ENCODE assay signal across 32 mouse cellular contexts in genomic region chr12:58056368-58056860, GRCm38 (mm10).
DNase-seq lines count a peak whose midpoint lies in the region; ATAC-seq and TF ChIP-seq lines count a peak whose summit lies in the region.
"Had no signal": no experiment of that assay in that cellular context is flagged by ENCODE, and none has a peak within 500 bp of the region (broad histone marks: within the 10 kb centered on the region; RNA-seq: fewer than 3 reads in every experiment).

No protein-coding gene starts in this region.

- TF ChIP-seq RAD21 in CH12.LX (IDR thresholded peaks at IDR 0.05; ENCODE audit: low read depth, low read length): no peak

- H3K79me2 ChIP-seq in CH12.LX (replicated peaks; ENCODE audit: control insufficient read depth, extremely low read depth, insufficient read depth, poor library complexity, severe bottlenecking): no peaks in the 10 kb centered on the region

- no peak for TF ChIP-seq CTCF in layer of hippocampus, adult 2 months (conservative IDR thresholded peaks at IDR 0.05)
- no peak for TF ChIP-seq CTCF in midbrain, postnatal 0 days (IDR thresholded peaks at IDR 0.05)
- no peak for TF ChIP-seq CTCF in CH12.LX (conservative IDR thresholded peaks at IDR 0.05 in 1 of 2, IDR thresholded peaks at IDR 0.05 in 1 of 2; ENCODE audit: low read depth in 2 of 2, low read length in 2 of 2)
- no peak for TF ChIP-seq CTCF in brain, embryonic 14.5 days (IDR thresholded peaks at IDR 0.05; ENCODE audit: borderline replicate concordance, extremely low read depth, insufficient read depth, insufficient read length)

- dilution Hi-C loops in CH12.LX (cut with MboI; ENCODE audit: extremely low pct_ligation_motif_present, extremely low pct_unique_long_range_greater_than_20kb, low sequenced_read_pairs): no loop called here

- no peak overlapping the region for H3K4me2 ChIP-seq in midbrain, postnatal 0 days (ENCODE audit: low read depth, low read length, poor library complexity, severe bottlenecking)
- no peak overlapping the region for H3K4me2 ChIP-seq in midbrain, embryonic 13.5 days (replicated peaks)
- no peak overlapping the region for H3K4me2 ChIP-seq in CH12.LX (ENCODE audit: insufficient read depth, low read depth, poor library complexity, severe bottlenecking)
- H3K4me2 ChIP-seq: embryonic facial prominence, embryonic 13.5 days; forebrain, embryonic 13.5 days; heart, embryonic 12.5 days; heart, embryonic 15.5 days; hindbrain, embryonic 13.5 days; intestine, embryonic 15.5 days had no signal

- TF ChIP-seq POLR2A in CH12.LX (IDR thresholded peaks at IDR 0.05; ENCODE audit: low read depth, low read length): no peak
- no peak for TF ChIP-seq POLR2A in brain, embryonic 14.5 days (IDR thresholded peaks at IDR 0.05; ENCODE audit: borderline replicate concordance, extremely low read depth, insufficient read depth, insufficient read length, poor library complexity, severe bottlenecking)

- no peak overlapping the region for H3K9ac ChIP-seq in midbrain, postnatal 0 days (replicated peaks; ENCODE audit: low read length, poor library complexity, severe bottlenecking)
- no peak overlapping the region for H3K9ac ChIP-seq in midbrain, embryonic 13.5 days (replicated peaks)
- no peak overlapping the region for H3K9ac ChIP-seq in CH12.LX (ENCODE audit: insufficient read depth, low read depth)
- H3K9ac ChIP-seq: embryonic facial prominence, embryonic 13.5 days; forebrain, embryonic 13.5 days; heart, embryonic 12.5 days; heart, embryonic 15.5 days; hindbrain, embryonic 13.5 days; intestine, embryonic 15.5 days had no signal

- H3K27ac ChIP-seq in layer of hippocampus, adult 2 months: peak overlapping the region; percentile 54
- no peak overlapping the region for H3K27ac ChIP-seq in midbrain, postnatal 0 days (ENCODE audit: low read depth, low read length)
- H3K27ac ChIP-seq in midbrain, embryonic 13.5 days: no peak overlapping the region
- H3K27ac ChIP-seq in CH12.LX (ENCODE audit: insufficient read depth, low read depth): no peak overlapping the region
- H3K27ac ChIP-seq: embryonic facial prominence, embryonic 10.5 days; embryonic facial prominence, embryonic 13.5 days; forebrain, embryonic 13.5 days; heart, embryonic 15.5 days; hindbrain, embryonic 10.5 days; hindbrain, embryonic 13.5 days; intestine, embryonic 15.5 days had no signal

- no peak for TF ChIP-seq EP300 in CH12.LX (IDR thresholded peaks at IDR 0.05; ENCODE audit: low read length)

- H3K9me3 ChIP-seq in midbrain, postnatal 0 days (ENCODE audit: low read length): no peaks in the 10 kb centered on the region
- no peaks in the 10 kb centered on the region for H3K9me3 ChIP-seq in midbrain, embryonic 13.5 days
- no peaks in the 10 kb centered on the region for H3K9me3 ChIP-seq in CH12.LX (replicated peaks; ENCODE audit: low read length)
- H3K9me3 ChIP-seq: embryonic facial prominence, embryonic 10.5 days; embryonic facial prominence, embryonic 13.5 days; forebrain, embryonic 13.5 days; G1E; heart, embryonic 12.5 days; heart, embryonic 15.5 days; hindbrain, embryonic 10.5 days; hindbrain, embryonic 13.5 days; intestine, embryonic 15.5 days had no signal

- no peaks in the 10 kb centered on the region for H3K4me1 ChIP-seq in midbrain, postnatal 0 days (ENCODE audit: insufficient read depth, low read length)
- no peaks in the 10 kb centered on the region for H3K4me1 ChIP-seq in midbrain, embryonic 13.5 days (replicated peaks)
- peaks cover 0 to 12% of the 10 kb centered on the region in 2 experiments; a peak in 2 of 4 replicates for H3K4me1 ChIP-seq in CH12.LX (ENCODE audit: control insufficient read depth in 1 of 2, insufficient read depth in 2 of 2)
- H3K4me1 ChIP-seq: embryonic facial prominence, embryonic 10.5 days; embryonic facial prominence, embryonic 13.5 days; forebrain, embryonic 13.5 days; heart, embryonic 12.5 days; heart, embryonic 15.5 days; hindbrain, embryonic 10.5 days; hindbrain, embryonic 13.5 days; intestine, embryonic 15.5 days had no signal

- no peaks in the 10 kb centered on the region for H3K36me3 ChIP-seq in midbrain, postnatal 0 days (ENCODE audit: insufficient read depth, low read length)
- H3K36me3 ChIP-seq in midbrain, embryonic 13.5 days: no peaks in the 10 kb centered on the region
- no peaks in the 10 kb centered on the region for H3K36me3 ChIP-seq in CH12.LX (replicated peaks in 1 of 2; ENCODE audit: control insufficient read depth in 1 of 2, insufficient read depth in 1 of 2, low read length in 1 of 2)
- H3K36me3 ChIP-seq: embryonic facial prominence, embryonic 10.5 days; embryonic facial prominence, embryonic 13.5 days; G1E; heart, embryonic 12.5 days; heart, embryonic 15.5 days; hindbrain, embryonic 10.5 days; hindbrain, embryonic 13.5 days; intestine, embryonic 15.5 days had no signal

- no peak overlapping the region; the same call in 1 of the 2 replicates for H3K4me3 ChIP-seq in layer of hippocampus, adult 2 months
- no peak overlapping the region for H3K4me3 ChIP-seq in midbrain, postnatal 0 days (ENCODE audit: low read depth, low read length)
- H3K4me3 ChIP-seq in midbrain, embryonic 13.5 days (replicated peaks): no peak overlapping the region
- no peak overlapping the region for H3K4me3 ChIP-seq in CH12.LX (replicated peaks in 1 of 3; ENCODE audit: low read depth in 2 of 3, low read length in 2 of 3, poor library complexity in 1 of 3)
- H3K4me3 ChIP-seq: embryonic facial prominence, embryonic 10.5 days; embryonic facial prominence, embryonic 13.5 days; erythroblast, embryonic 14.5 days; forebrain, embryonic 13.5 days; heart, embryonic 12.5 days; heart, embryonic 15.5 days; hindbrain, embryonic 10.5 days; hindbrain, embryonic 13.5 days; intestine, embryonic 15.5 days had no signal

- 81% methylated on average over 8 of the region's 8 CpGs for whole genome bisulfite sequencing in midbrain, postnatal 0 days
- WGBS in midbrain, embryonic 13.5 days: 85% methylated on average over 8 of the region's 8 CpGs

- peak in 1 of 2 experiments; percentile 22 for DNase-seq in layer of hippocampus, adult 2 months (ENCODE audit: low spot score in 2 of 2)
- DNase-seq in layer of hippocampus, postnatal 36 days: no peak
- peak; percentile 6 for DNase-seq in midbrain, postnatal 0 days (ENCODE audit: low spot score)
- peak; percentile 38 for DNase-seq in CH12.LX (ENCODE audit: extremely low read depth)
- peak; percentile 6 for DNase-seq in brain, embryonic 14.5 days (ENCODE audit: low read depth)
- no peak for DNase-seq in embryo, embryonic 10.5 days (ENCODE audit: low spot score)
- DNase-seq: adrenal gland, adult 8-10 months; adrenal gland, postnatal 25 days; cerebellum, adult 11 months; cerebellum, adult 2 months; cerebellum, adult 9-11 months; cerebellum, postnatal 25 days; embryo, embryonic 11 days; gastrocnemius, postnatal 10 days; gastrocnemius, postnatal 36 days; heart, postnatal 10 days; heart, postnatal 36 days had no signal

- no peaks in the 10 kb centered on the region for H3K27me3 ChIP-seq in midbrain, postnatal 0 days (ENCODE audit: insufficient read depth, low read length)
- no peaks in the 10 kb centered on the region for H3K27me3 ChIP-seq in midbrain, embryonic 13.5 days
- no peaks in the 10 kb centered on the region for H3K27me3 ChIP-seq in CH12.LX (replicated peaks)
- H3K27me3 ChIP-seq: embryonic facial prominence, embryonic 13.5 days; forebrain, embryonic 13.5 days; heart, embryonic 12.5 days; heart, embryonic 15.5 days; hindbrain, embryonic 13.5 days; intestine, embryonic 15.5 days; Patski had no signal

- ATAC-seq in midbrain, postnatal 0 days (ENCODE audit: low FRiP score): no peak
- no peak for ATAC-seq in midbrain, embryonic 13.5 days
- ATAC-seq in activated CD4-positive, CD25-positive, alpha-beta regulatory T cell, adult 4 months: no peak
- ATAC-seq: forebrain, embryonic 13.5 days; forebrain, embryonic 16.5 days; hindbrain, embryonic 16.5 days; intestine, embryonic 15.5 days; Patski had no signal

- in situ Hi-C loops in CH12.LX (cut with MboI; ENCODE audit: low pct_ligation_motif_present, low pct_unique_long_range_greater_than_20kb, low sequenced_read_pairs): no loop called here

TF ChIP-seq in CH12.LX, 34 proteins besides CTCF, POLR2A, EP300 and RAD21:
- TF ChIP-seq TCF12 (IDR thresholded peaks at IDR 0.05; ENCODE audit: low read depth, low read length) (no peak), ZNF384 (IDR thresholded peaks at IDR 0.05; ENCODE audit: low read depth, low read length) (peak; percentile 50; the same call in 1 of the 2 replicates), IRF4 (IDR thresholded peaks at IDR 0.05; ENCODE audit: low read depth, low read length) (no peak)

Comparison
In these comparisons a context has a peak if more than half of its experiments do, and no peak if none do; other contexts are left out.
1. DNase-seq: peak in midbrain, postnatal 0 days (single experiment), CH12.LX (single experiment) and brain, embryonic 14.5 days (single experiment); none in layer of hippocampus, postnatal 36 days (0 of 2) and embryo, embryonic 10.5 days (single experiment).